Mouse (Mus musculus): ENCODE measurements around the gene Scfd2.

GRCm38 (mm10) chr5:74365984-74366709 is 165.4 kb downstream of the Scfd2 start:
- TF ChIP-seq CTCF (IDR thresholded peaks at IDR 0.05; ENCODE audit: control insufficient read depth, insufficient read depth, insufficient replicate concordance, low read depth, low read length) (no peak), POLR2A (IDR thresholded peaks at IDR 0.05; ENCODE audit: control insufficient read depth, low read depth, low read length) (no peak)

All from testis, adult 2 months (tissue).